Mouse (Mus musculus) spleen, adult 2 months (tissue): ENCODE results near the gene Hist1h2ba. TPM values are rescaled to one million over a fixed set of nuclear protein-coding genes. Genes with fewer than 3 reads are reported as not detected.

Experiments
- DNase-seq, 2 experiments: peaks; one replicate each; pipeline versions ENCODE4 v3.0.0 to v3.0.0-alpha.2; 2012 to 2021; ENCODE audit warnings: low spot score in 2 of 2, low read depth in 1 of 2
- H3K27ac ChIP-seq: fragments of 200-500 bp; 2 replicates; pipeline ENCODE4 v1.5.1; 2012; ENCODE audit warnings: low read length, inconsistent platforms; ENCODE audit not compliant: insufficient read depth
- H3K27me3 ChIP-seq: fragments of 200-500 bp; 2 replicates; pipeline ENCODE4 v1.6.1; 2012; ENCODE audit warnings: mild to moderate bottlenecking, moderate library complexity, low read length, inconsistent platforms; ENCODE audit not compliant: control insufficient read depth, insufficient read depth
- H3K36me3 ChIP-seq: fragments of 200-500 bp; 2 replicates; pipeline ENCODE4 v1.6.1; 2012; ENCODE audit warnings: mild to moderate bottlenecking, low read length, inconsistent platforms; ENCODE audit not compliant: control insufficient read depth, insufficient read depth
- H3K4me1 ChIP-seq: fragments of 200-500 bp; 2 replicates; pipeline ENCODE4 v1.6.1; 2011; ENCODE audit warnings: inconsistent platforms; ENCODE audit not compliant: control insufficient read depth, insufficient read depth, insufficient read length
- H3K4me3 ChIP-seq: fragments of 200-500 bp; 2 replicates; pipeline ENCODE4 v1.5.1; 2011; ENCODE audit warnings: mild to moderate bottlenecking, inconsistent platforms; ENCODE audit not compliant: insufficient read depth, insufficient read length; ENCODE audit errors: extremely low read depth
- CTCF ChIP-seq: fragments of 200-500 bp; IDR thresholded peaks from 2 replicates; pipeline ENCODE4 v1.5.1; 2011; ENCODE audit warnings: mild to moderate bottlenecking, inconsistent platforms; ENCODE audit not compliant: insufficient read depth, insufficient read length, insufficient replicate concordance; ENCODE audit errors: extremely low read depth
- POLR2A ChIP-seq: fragments of 200-500 bp; IDR thresholded peaks from 2 replicates; pipeline ENCODE4 v1.6.1; 2011; ENCODE audit warnings: low read depth, low read length, inconsistent platforms
- WGBS: fragments of 180-500 bp; shearing (Covaris S2); methylation state at CpG from one replicate; pipeline ENCODE4 v1.1.7; 2018; 5-methylcytosine and 5-hydroxymethylcytosine counted together
- polyA plus RNA-seq: library from polyadenylated mRNA; depleted of rRNA; stranded (reverse); fragments of >200 nt; gene quantifications from 2 replicates; pipeline ENCODE4 v1.2.3, GENCODE M21; 2012

Gene Hist1h2ba
- polyA plus RNA-seq, 1 experiment: not detected

GRCm38 (mm10) chr13:23910121-23910520 is 23.8 kb downstream of the Hist1h2ba start:
- Histone ChIP-seq H3K4me3 (no peak overlapping the region), H3K27me3 (no peaks in the 10 kb centered on the region), H3K4me1 (peaks cover 20% of the 10 kb centered on the region), H3K36me3 (no peaks in the 10 kb centered on the region), H3K27ac (peak overlapping the region; percentile 4; the same call in 1 of the 2 replicates)
- 10% methylated on average over 5 of the region's 5 CpGs for WGBS
- DNase-seq: no peak
- no peak for TF ChIP-seq CTCF
- TF ChIP-seq POLR2A: no peak

- Histone ChIP-seq H3K27me3 (no peaks in the 10 kb centered on the region), H3K27ac (no peak overlapping the region), H3K4me1 (peaks cover 9% of the 10 kb centered on the region), H3K4me3 (no peak overlapping the region), H3K36me3 (no peaks in the 10 kb centered on the region)
- WGBS: 88% methylated on average over 5 of the region's 5 CpGs
- no peak for DNase-seq
- no peak for TF ChIP-seq CTCF
- TF ChIP-seq POLR2A: no peak
These were observed 27.1 kb downstream of the Hist1h2ba start for GRCm38 (mm10) chr13:23906906-23907305.

- TF ChIP-seq CTCF: no peak
- TF ChIP-seq POLR2A: no peak
- Histone ChIP-seq H3K4me1 (peaks cover 8% of the 10 kb centered on the region), H3K4me3 (no peak overlapping the region), H3K36me3 (no peaks in the 10 kb centered on the region), H3K27ac (no peak overlapping the region; the same call in 1 of the 2 replicates), H3K27me3 (no peaks in the 10 kb centered on the region)
- 6% methylated on average over 6 of the region's 6 CpGs for WGBS
- peak in 1 of 2 experiments; percentile 13 for DNase-seq
These were observed 35.7 kb downstream of the Hist1h2ba start for GRCm38 (mm10) chr13:23898242-23898641.

GRCm38 (mm10) chr13:23893269-23893593 is 40.7 kb downstream of the Hist1h2ba start:
- Histone ChIP-seq H3K27me3 (no peaks in the 10 kb centered on the region), H3K36me3 (no peaks in the 10 kb centered on the region), H3K4me1 (peaks cover 2% of the 10 kb centered on the region), H3K4me3 (no peak overlapping the region), H3K27ac (no peak overlapping the region)
- DNase-seq: no peak
- WGBS: 81% methylated on average over 4 of the region's 4 CpGs
- TF ChIP-seq CTCF (no peak), POLR2A (no peak)

GRCm38 (mm10) chr13:23892592-23893268 is 41.2 kb downstream of the Hist1h2ba start:
- Histone ChIP-seq H3K27me3 (no peaks in the 10 kb centered on the region), H3K4me1 (peaks cover 1% of the 10 kb centered on the region; the same call in 1 of the 2 replicates), H3K36me3 (no peaks in the 10 kb centered on the region), H3K27ac (no peak overlapping the region), H3K4me3 (no peak overlapping the region)
- no peak for DNase-seq
- TF ChIP-seq CTCF: no peak
- TF ChIP-seq POLR2A: no peak
- 86% methylated on average over 9 of the region's 9 CpGs for WGBS

- Histone ChIP-seq H3K4me1 (no peaks in the 10 kb centered on the region), H3K27ac (no peak overlapping the region), H3K27me3 (no peaks in the 10 kb centered on the region), H3K36me3 (no peaks in the 10 kb centered on the region), H3K4me3 (no peak overlapping the region)
- no peak for DNase-seq
- TF ChIP-seq CTCF: no peak
- TF ChIP-seq POLR2A: no peak
- WGBS: 73% methylated on average over 6 of the region's 6 CpGs
These were observed 44.8 kb downstream of the Hist1h2ba start for GRCm38 (mm10) chr13:23889011-23889605.

- WGBS: 78% methylated on average over 3 of the region's 3 CpGs
- H3K4me3 ChIP-seq: no peak overlapping the region
- no peaks in the 10 kb centered on the region for H3K36me3 ChIP-seq
- no peaks in the 10 kb centered on the region for H3K27me3 ChIP-seq
- H3K4me1 ChIP-seq: no peaks in the 10 kb centered on the region
- TF ChIP-seq CTCF (no peak), POLR2A (no peak)
- no peak overlapping the region for H3K27ac ChIP-seq
- DNase-seq: no peak
These were observed 46.8 kb downstream of the Hist1h2ba start for GRCm38 (mm10) chr13:23887026-23887725.
